Mouse (Mus musculus): ENCODE results near the gene Hist1h2bf. TPM values are rescaled to one million over a fixed set of nuclear protein-coding genes. Genes with fewer than 3 reads are reported as not detected.
A peak's percentile ranks its signal among the peaks of the same experiment; 100 is the strongest.

Gene Hist1h2bf
- total and polyA plus RNA-seq, 3 experiments: 2.2 to 1,093 TPM; not detected in 1

DNA sequence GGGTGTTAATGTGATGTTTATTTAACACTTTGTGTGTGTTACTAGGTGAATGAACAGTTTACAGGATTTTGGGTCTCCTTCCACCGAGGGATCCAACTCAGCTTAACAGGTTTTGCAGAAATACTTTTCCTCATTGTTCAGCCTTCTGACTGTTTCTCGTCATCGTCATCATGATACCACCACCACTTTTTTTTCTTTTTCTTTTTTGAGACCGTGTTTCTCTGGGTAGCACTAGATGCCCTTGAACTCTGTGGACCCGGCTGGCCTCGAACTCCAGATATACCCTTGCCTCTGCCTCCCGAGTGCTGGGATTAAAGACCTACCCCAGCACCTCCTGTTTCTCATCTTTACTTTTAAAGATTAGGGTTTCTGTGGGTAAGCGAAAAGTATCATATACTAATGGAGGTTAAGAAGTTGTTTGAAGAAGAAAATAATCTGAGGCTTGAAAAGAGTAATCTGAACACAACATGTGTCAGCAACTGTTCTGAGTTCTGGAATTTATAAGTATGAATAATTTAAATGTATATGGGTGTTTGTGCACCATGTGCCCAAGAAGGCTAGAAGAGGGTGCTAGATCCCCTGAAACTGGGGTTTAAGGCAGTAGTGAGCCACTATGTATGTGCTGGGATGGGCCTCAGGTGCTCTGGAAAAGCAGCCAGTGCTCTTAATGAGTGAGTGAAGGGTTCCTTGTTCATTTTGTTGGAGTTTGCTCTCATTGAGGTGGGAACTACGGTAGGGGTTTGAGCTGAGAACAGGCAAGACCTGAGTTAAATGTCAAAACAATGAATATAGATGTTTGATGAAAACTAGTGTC, 41.5 kb downstream of the Hist1h2bf start:
- Histone ChIP-seq H3K36me3 (ENCODE audit: control insufficient read depth in 1 of 2, insufficient read depth in 2 of 2, low read length in 2 of 2) (peaks cover 0 to 29% of the 10 kb centered on the region in 2 experiments; a peak in 2 of 4 replicates), H3K4me1 (ENCODE audit: control insufficient read depth in 1 of 2, insufficient read depth in 2 of 2, low read length in 2 of 2) (peaks cover 0 to 4% of the 10 kb centered on the region in 2 experiments; a peak in 2 of 4 replicates), H3K9ac (ENCODE audit: control insufficient read depth, low read depth, low read length, poor library complexity, severe bottlenecking) (peak overlapping the region; percentile 84), H3K27me3 (ENCODE audit: control insufficient read depth in 1 of 2, insufficient read depth in 2 of 2, low read length in 2 of 2) (no peaks in the 10 kb centered on the region), H3K79me2 (ENCODE audit: control insufficient read depth, insufficient read depth, low read length, poor library complexity) (peaks cover 4% of the 10 kb centered on the region; the same call in 1 of the 2 replicates), H3K4me3 (ENCODE audit: control insufficient read depth in 1 of 2, insufficient read depth in 1 of 2, low read depth in 2 of 2, low read length in 2 of 2) (peak overlapping the region; percentile 12 to 51), H3K27ac (ENCODE audit: control insufficient read depth, low read depth, low read length) (peak overlapping the region; percentile 100), H3K9me3 (replicated peaks; ENCODE audit: insufficient read depth, low read length) (no peaks in the 10 kb centered on the region)
- DNase-seq (ENCODE audit: low read depth, low spot score): peak; percentile 78
- TF ChIP-seq TBP (IDR thresholded peaks at IDR 0.05; ENCODE audit: low read depth, low read length) (no peak), RAD21 (IDR thresholded peaks at IDR 0.05; ENCODE audit: low read depth, low read length) (no peak), POLR2A (IDR thresholded peaks at IDR 0.05; ENCODE audit: control insufficient read depth in 1 of 2, insufficient read depth in 1 of 2, low read depth in 1 of 2, low read length in 2 of 2, poor library complexity in 1 of 2) (no peak), MAX (IDR thresholded peaks at IDR 0.05; ENCODE audit: low read length) (no peak), RCOR1 (IDR thresholded peaks at IDR 0.05; ENCODE audit: low read depth, low read length) (no peak), ELF1 (IDR thresholded peaks at IDR 0.05; ENCODE audit: low read depth, low read length) (no peak), UBTF (IDR thresholded peaks at IDR 0.05; ENCODE audit: borderline replicate concordance, insufficient read depth, low read depth, low read length) (no peak), POLR2AphosphoS5 (IDR thresholded peaks at IDR 0.05; ENCODE audit: borderline replicate concordance, low read depth, low read length) (no peak), NRF1 (IDR thresholded peaks at IDR 0.05; ENCODE audit: insufficient read depth, low read depth, low read length, poor library complexity, severe bottlenecking) (no peak), CHD1 (IDR thresholded peaks at IDR 0.05; ENCODE audit: low read depth, low read length) (no peak), BHLHE40 (IDR thresholded peaks at IDR 0.05; ENCODE audit: borderline replicate concordance, low read depth, low read length) (no peak), SIN3A (IDR thresholded peaks at IDR 0.05; ENCODE audit: low read length) (no peak), TCF12 (IDR thresholded peaks at IDR 0.05; ENCODE audit: low read depth, low read length) (no peak), MYC (IDR thresholded peaks at IDR 0.05; ENCODE audit: low read depth, low read length) (no peak), USF2 (IDR thresholded peaks at IDR 0.05; ENCODE audit: borderline replicate concordance in 1 of 2, insufficient read depth in 1 of 2, low read depth in 1 of 2, low read length in 2 of 2) (no peak), MYB (IDR thresholded peaks at IDR 0.05; ENCODE audit: low read depth, low read length) (no peak), SMC3 (IDR thresholded peaks at IDR 0.05; ENCODE audit: low read depth, low read length) (no peak), USF1 (IDR thresholded peaks at IDR 0.05; ENCODE audit: low read depth, low read length) (no peak)

Data from MEL (cell line).